Mouse (Mus musculus) liver, embryonic 14.5 days (tissue): Measurements from ENCODE around the gene Fzd5.

Experiments used
- CTCF ChIP-seq: IDR thresholded peaks from 2 replicates; pipeline ENCODE4 v1.5.1; 2016; ENCODE audit warnings: antibody characterized with exemption, low read depth, control low read depth
- EP300 ChIP-seq: IDR thresholded peaks from 2 replicates; pipeline ENCODE4 v1.6.1; 2016; ENCODE audit warnings: antibody characterized with exemption, low read depth

DNA sequence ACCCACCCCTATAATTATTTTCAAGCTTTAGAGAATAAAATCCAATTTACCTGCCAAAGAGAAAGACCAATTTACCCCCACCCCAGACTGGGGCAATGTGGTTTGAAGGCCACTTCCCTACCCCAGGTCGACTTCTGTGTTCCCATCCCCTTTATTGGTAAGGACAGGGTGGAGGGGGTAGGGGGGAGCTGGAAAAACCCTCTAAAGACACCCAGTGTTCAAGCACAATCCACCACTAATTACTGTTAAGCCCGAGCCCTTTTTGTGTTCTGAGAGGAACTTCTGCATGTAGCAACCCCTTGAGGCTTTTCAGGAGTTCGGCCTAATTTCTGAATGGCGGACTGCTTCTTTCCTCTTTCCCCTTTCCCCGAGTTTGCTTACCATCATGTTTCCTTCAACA, 41.9 kb upstream of the Fzd5 start:
- TF ChIP-seq CTCF (no peak), EP300 (no peak)
